Mouse (Mus musculus): ENCODE data around the gene Gria3. TPM values are rescaled to one million over a fixed set of nuclear protein-coding genes. Genes with fewer than 3 reads are reported as not detected.

Gene Gria3
- polyA plus RNA-seq (2014; fragmentation: Nextera tagmentation; extraction: Ambion mirVana): 4.2 and 5.8 TPM in 2 replicates

DNA sequence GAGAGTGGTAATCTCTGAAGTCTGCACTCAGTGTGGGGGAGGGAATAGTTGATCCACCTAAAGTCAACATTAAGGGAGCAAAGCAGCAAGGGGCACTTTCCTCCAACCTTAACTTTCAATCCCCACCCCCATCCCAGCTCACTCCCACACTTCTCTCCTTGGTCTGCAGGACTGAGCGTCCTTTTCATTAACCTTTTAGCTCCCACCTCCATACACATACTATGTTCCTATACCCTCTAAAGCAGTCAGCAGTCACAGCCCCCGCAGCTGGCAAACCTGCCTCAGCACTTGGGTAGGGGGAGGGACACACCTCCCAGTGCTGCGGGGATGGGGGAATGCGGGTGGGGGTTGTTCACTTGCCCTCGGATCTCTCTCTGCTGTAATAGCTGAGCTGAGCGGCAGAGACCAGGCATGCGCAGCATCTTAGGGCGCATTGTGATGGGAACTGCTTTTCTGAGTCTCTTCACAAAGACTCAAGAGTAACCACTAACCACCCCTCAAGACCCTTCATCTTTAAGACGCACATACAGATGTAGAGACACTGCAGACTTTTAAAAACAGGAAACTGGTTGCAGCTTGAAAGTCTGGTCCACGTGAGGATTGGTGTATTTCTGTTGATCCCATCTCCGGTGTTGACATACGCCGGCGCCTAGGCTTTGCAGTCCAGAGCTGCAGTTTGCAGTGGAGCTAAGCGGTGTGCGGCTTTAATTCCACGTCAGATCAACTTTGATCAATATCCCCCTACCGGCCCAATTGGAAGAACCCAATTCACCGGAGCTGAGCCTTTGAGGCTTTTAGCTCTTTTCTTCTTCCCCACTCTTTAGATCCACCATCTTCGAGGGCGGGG is at the start of gene Gria3:
Gene Gria3, plus strand, starts transcription at position 797 of the 847 bp plus-strand sequence.
- Histone ChIP-seq H3K4me2 (replicated peaks; ENCODE audit: low read depth, low read length) (peak within 1 kb of the TSS; percentile 55), H3K9me3 (ENCODE audit: control insufficient read depth, low read length) (no peaks in the 10 kb centered on the region), H3K9ac (ENCODE audit: low read depth, low read length) (peak within 1 kb of the TSS; percentile 40; the same call in 1 of the 2 replicates), H3K4me3 (ENCODE audit: low read depth, low read length) (peak within 1 kb of the TSS; percentile 35), H3K36me3 (ENCODE audit: control insufficient read depth, insufficient read depth, low read length) (no peaks in the 10 kb centered on the region), H3K27ac (ENCODE audit: low read depth, low read length) (no peak within 1 kb of the TSS), H3K27me3 (ENCODE audit: control insufficient read depth, insufficient read depth, low read length) (no peaks in the 10 kb centered on the region), H3K4me1 (replicated peaks; ENCODE audit: control insufficient read depth, insufficient read depth, low read length) (no peaks in the 10 kb centered on the region)
- DNase-seq (ENCODE audit: low spot score) (peak; percentile 45), ATAC-seq (ENCODE audit: low FRiP score) (peak; percentile 71)
- WGBS: 13% methylated on average over 21 of the region's 21 CpGs

DNA sequence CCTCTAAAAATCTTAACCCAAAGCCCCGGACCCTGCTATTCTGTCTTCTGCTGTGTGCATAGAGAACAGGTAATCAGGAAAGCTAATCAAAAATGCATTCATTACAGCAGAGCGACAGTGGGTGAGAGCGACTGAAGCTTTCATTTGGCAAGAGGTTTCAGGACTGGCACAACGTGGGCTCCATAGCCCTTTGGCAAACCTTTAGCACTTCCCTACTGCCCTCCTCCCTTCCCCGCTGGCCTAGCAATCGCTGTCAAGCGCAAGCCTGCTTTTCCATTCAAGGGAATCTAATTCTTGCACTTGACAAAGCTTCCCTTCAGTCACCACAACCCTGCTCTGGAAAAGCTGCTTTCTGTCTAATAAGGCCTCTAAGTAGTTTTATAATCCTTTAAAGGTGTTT is 13.6 kb upstream of the Gria3 start:
- ATAC-seq (ENCODE audit: low FRiP score) (no peak), DNase-seq (ENCODE audit: low spot score) (no peak)
- Histone ChIP-seq H3K4me2 (replicated peaks; ENCODE audit: low read depth, low read length) (no peak overlapping the region), H3K4me3 (ENCODE audit: low read depth, low read length) (no peak overlapping the region), H3K4me1 (replicated peaks; ENCODE audit: control insufficient read depth, insufficient read depth, low read length) (no peaks in the 10 kb centered on the region), H3K36me3 (ENCODE audit: control insufficient read depth, insufficient read depth, low read length) (no peaks in the 10 kb centered on the region), H3K27me3 (ENCODE audit: control insufficient read depth, insufficient read depth, low read length) (no peaks in the 10 kb centered on the region), H3K9ac (ENCODE audit: low read depth, low read length) (no peak overlapping the region), H3K9me3 (ENCODE audit: control insufficient read depth, low read length) (no peaks in the 10 kb centered on the region), H3K27ac (ENCODE audit: low read depth, low read length) (no peak overlapping the region)
- 55% methylated on average over 7 of the region's 7 CpGs for WGBS

DNA sequence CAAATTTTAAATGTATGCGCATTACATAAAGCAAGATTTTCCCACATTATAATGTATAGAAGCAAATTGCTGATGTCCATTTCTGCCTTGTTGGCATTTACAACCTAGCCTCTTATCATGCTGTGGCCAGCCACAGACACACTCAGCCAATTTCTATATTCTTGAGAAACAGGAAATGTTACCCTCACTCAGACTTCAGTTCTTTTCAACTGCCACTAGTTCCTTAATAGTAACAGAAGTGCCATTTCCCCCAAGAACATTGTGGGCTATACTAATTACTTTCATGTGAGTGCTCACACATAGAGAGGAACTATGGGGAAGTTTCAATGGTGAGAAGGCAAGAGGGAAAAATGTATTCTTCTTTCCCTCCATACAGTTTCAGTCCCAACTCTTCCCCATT is 11.6 kb upstream of the Gria3 start:
- Histone ChIP-seq H3K9me3 (ENCODE audit: control insufficient read depth, low read length) (no peaks in the 10 kb centered on the region), H3K4me1 (replicated peaks; ENCODE audit: control insufficient read depth, insufficient read depth, low read length) (no peaks in the 10 kb centered on the region), H3K36me3 (ENCODE audit: control insufficient read depth, insufficient read depth, low read length) (no peaks in the 10 kb centered on the region), H3K27ac (ENCODE audit: low read depth, low read length) (no peak overlapping the region), H3K27me3 (ENCODE audit: control insufficient read depth, insufficient read depth, low read length) (no peaks in the 10 kb centered on the region), H3K4me3 (ENCODE audit: low read depth, low read length) (no peak overlapping the region), H3K9ac (ENCODE audit: low read depth, low read length) (no peak overlapping the region), H3K4me2 (replicated peaks; ENCODE audit: low read depth, low read length) (no peak overlapping the region)
- WGBS: 97% methylated on average over 1 of the region's 1 CpGs
- DNase-seq (ENCODE audit: low spot score) (no peak), ATAC-seq (ENCODE audit: low FRiP score) (no peak)

DNA sequence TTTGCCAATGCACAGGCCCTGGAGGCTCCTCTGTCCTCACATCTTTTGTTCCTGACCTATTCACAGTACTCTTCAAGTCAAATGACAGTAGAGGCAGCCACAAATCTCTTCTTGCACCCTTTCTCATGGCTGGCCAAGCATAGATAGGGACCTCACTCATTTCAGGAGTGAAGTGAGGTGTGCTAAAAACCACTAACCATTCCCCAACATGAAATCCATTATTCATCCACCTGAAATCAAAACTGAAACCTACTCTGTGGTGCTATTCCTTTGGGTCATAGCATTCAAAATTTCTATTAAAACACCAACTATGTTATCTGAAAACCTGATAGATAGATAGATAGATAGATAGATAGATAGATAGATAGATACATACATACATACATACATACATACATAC is 2.2 kb upstream of the Gria3 start:
- no peaks in the 10 kb centered on the region for H3K9me3 ChIP-seq (ENCODE audit: control insufficient read depth, low read length)
- H3K9ac ChIP-seq (ENCODE audit: low read depth, low read length): no peak overlapping the region
- H3K27me3 ChIP-seq (ENCODE audit: control insufficient read depth, insufficient read depth, low read length): no peaks in the 10 kb centered on the region
- no peaks in the 10 kb centered on the region for H3K36me3 ChIP-seq (ENCODE audit: control insufficient read depth, insufficient read depth, low read length)
- ATAC-seq (ENCODE audit: low FRiP score): no peak
- no peak overlapping the region for H3K27ac ChIP-seq (ENCODE audit: low read depth, low read length)
- DNase-seq (ENCODE audit: low spot score): no peak
- H3K4me2 ChIP-seq (replicated peaks; ENCODE audit: low read depth, low read length): no peak overlapping the region
- H3K4me1 ChIP-seq (replicated peaks; ENCODE audit: control insufficient read depth, insufficient read depth, low read length): no peaks in the 10 kb centered on the region
- H3K4me3 ChIP-seq (ENCODE audit: low read depth, low read length): no peak overlapping the region

DNA sequence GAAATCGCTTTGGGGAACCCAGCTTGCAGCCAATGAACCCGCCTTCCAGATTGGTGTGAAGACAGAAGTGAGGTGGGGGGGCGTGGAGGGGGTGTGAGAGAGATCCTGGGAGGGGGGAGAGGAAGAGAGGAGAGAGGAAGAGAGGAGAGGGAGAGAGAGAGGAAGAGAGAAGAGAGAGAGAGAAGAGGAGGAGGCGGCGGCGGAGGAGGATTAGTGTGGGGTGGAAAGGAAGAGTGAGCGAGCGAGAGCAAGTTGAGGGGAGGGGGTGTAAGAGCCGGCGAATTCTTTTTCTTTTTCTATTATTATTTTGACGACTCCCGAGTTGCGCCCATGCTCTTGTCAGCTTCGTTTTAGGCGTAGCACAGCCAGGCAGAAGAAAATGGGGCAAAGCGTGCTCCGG is 532 bp downstream of the Gria3 start:
- peak; percentile 42; the same call in 1 of the 2 replicates for ATAC-seq (ENCODE audit: low FRiP score)
- Histone ChIP-seq H3K27me3 (ENCODE audit: control insufficient read depth, insufficient read depth, low read length) (no peaks in the 10 kb centered on the region), H3K4me3 (ENCODE audit: low read depth, low read length) (peak overlapping the region; percentile 35), H3K9ac (ENCODE audit: low read depth, low read length) (peak overlapping the region; percentile 40; the same call in 1 of the 2 replicates), H3K36me3 (ENCODE audit: control insufficient read depth, insufficient read depth, low read length) (no peaks in the 10 kb centered on the region), H3K27ac (ENCODE audit: low read depth, low read length) (no peak overlapping the region), H3K9me3 (ENCODE audit: control insufficient read depth, low read length) (no peaks in the 10 kb centered on the region), H3K4me1 (replicated peaks; ENCODE audit: control insufficient read depth, insufficient read depth, low read length) (no peaks in the 10 kb centered on the region), H3K4me2 (replicated peaks; ENCODE audit: low read depth, low read length) (peak overlapping the region; percentile 55)
- 18% methylated on average over 17 of the region's 17 CpGs for WGBS
- DNase-seq (ENCODE audit: low spot score): no peak

DNA sequence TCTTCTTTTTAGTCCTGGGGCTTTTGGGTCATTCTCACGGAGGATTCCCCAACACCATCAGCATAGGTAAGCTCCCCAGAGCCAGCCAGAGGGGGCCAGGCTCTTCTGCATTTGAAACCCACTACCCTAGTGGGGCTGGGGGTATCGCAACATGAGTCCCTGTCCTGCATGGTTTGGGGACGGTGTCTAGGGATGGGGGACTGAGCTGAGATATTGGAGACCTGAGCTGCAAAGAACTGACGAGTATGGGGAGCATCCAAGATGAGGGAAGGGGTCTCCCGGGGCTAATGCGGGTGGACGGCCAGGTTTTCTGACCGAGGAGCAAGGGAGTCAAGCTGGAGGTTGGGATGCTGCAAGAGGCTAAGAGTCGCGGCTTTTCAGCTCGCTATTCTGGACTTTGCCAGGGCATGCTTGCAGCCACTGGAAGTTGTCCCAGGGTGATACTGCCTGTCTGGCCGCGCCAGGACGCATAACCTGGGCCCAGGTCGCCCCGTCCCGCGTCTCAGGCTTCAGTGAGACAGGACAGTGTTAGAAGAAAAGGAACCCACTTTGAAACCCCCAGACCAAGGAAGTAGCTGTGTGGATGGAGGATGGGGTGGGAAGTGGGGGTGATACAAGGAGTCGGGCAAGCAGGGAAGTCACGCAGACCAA is 1.1 kb downstream of the Gria3 start:
- Histone ChIP-seq H3K4me2 (replicated peaks; ENCODE audit: low read depth, low read length) (peak overlapping the region; percentile 55), H3K9ac (ENCODE audit: low read depth, low read length) (peak overlapping the region; percentile 40; the same call in 1 of the 2 replicates), H3K4me1 (replicated peaks; ENCODE audit: control insufficient read depth, insufficient read depth, low read length) (no peaks in the 10 kb centered on the region), H3K9me3 (ENCODE audit: control insufficient read depth, low read length) (no peaks in the 10 kb centered on the region), H3K36me3 (ENCODE audit: control insufficient read depth, insufficient read depth, low read length) (no peaks in the 10 kb centered on the region), H3K27me3 (ENCODE audit: control insufficient read depth, insufficient read depth, low read length) (no peaks in the 10 kb centered on the region), H3K27ac (ENCODE audit: low read depth, low read length) (no peak overlapping the region), H3K4me3 (ENCODE audit: low read depth, low read length) (peak overlapping the region; percentile 35)
- 17% methylated on average over 20 of the region's 20 CpGs for WGBS
- DNase-seq (ENCODE audit: low spot score): peak; percentile 35
- ATAC-seq (ENCODE audit: low FRiP score): peak; percentile 58

DNA sequence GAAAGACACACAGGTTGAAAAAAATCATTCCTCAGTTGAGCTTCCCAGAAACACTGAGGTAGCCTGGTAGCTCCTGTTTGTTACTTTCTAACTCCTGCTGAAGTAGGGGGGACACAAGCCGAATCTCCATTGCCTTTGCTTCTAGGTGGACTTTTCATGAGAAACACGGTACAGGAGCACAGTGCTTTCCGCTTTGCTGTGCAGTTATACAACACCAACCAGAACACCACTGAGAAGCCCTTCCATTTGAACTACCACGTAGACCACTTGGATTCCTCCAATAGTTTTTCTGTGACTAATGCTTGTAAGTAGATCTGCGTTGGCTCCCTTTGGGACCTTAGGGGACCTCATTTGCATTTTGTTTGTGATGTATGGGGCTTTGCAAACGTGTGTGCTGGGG is 2.0 kb downstream of the Gria3 start:
- H3K27ac ChIP-seq (ENCODE audit: low read depth, low read length): no peak overlapping the region
- no peaks in the 10 kb centered on the region for H3K36me3 ChIP-seq (ENCODE audit: control insufficient read depth, insufficient read depth, low read length)

DNA sequence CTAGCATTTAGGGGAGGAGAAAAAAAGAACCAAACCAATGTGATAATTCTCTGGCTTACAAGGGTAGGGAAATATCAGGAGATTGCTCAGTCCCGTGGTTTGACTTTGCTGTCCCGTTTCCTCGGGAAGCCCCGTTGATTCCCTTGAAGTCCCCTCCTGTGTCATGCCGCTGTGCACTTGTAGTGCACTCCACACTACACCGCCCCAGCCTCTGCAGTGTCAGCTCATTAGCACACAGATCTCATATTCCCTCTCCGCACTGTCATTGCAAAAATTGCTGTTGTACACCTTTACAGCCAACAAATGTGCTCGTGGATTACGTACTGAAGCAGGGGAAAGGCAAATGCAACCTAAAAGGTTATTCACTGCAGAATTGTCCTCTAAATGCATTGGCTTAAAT is 5.6 kb downstream of the Gria3 start:
- Histone ChIP-seq H3K4me1 (replicated peaks; ENCODE audit: control insufficient read depth, insufficient read depth, low read length) (no peaks in the 10 kb centered on the region), H3K4me2 (replicated peaks; ENCODE audit: low read depth, low read length) (no peak overlapping the region), H3K27me3 (ENCODE audit: control insufficient read depth, insufficient read depth, low read length) (no peaks in the 10 kb centered on the region), H3K27ac (ENCODE audit: low read depth, low read length) (no peak overlapping the region), H3K9ac (ENCODE audit: low read depth, low read length) (no peak overlapping the region), H3K9me3 (ENCODE audit: control insufficient read depth, low read length) (no peaks in the 10 kb centered on the region), H3K4me3 (ENCODE audit: low read depth, low read length) (no peak overlapping the region), H3K36me3 (ENCODE audit: control insufficient read depth, insufficient read depth, low read length) (no peaks in the 10 kb centered on the region)
- DNase-seq (ENCODE audit: low spot score) (no peak), ATAC-seq (ENCODE audit: low FRiP score) (no peak)
- WGBS: 58% methylated on average over 9 of the region's 9 CpGs

More for the DNA sequence above, 2.0 kb downstream of the Gria3 start:
- Histone ChIP-seq H3K4me2 (replicated peaks; ENCODE audit: low read depth, low read length) (peak overlapping the region; percentile 55), H3K9ac (ENCODE audit: low read depth, low read length) (no peak overlapping the region), H3K27me3 (ENCODE audit: control insufficient read depth, insufficient read depth, low read length) (no peaks in the 10 kb centered on the region), H3K4me3 (ENCODE audit: low read depth, low read length) (peak overlapping the region; percentile 35; the same call in 1 of the 2 replicates), H3K9me3 (ENCODE audit: control insufficient read depth, low read length) (no peaks in the 10 kb centered on the region), H3K4me1 (replicated peaks; ENCODE audit: control insufficient read depth, insufficient read depth, low read length) (no peaks in the 10 kb centered on the region)
- DNase-seq (ENCODE audit: low spot score) (peak; percentile 21), ATAC-seq (ENCODE audit: low FRiP score) (no peak)
- 21% methylated on average over 6 of the region's 6 CpGs for WGBS
